Mouse (Mus musculus) thymus, postnatal 0 days (tissue): ENCODE results near the gene Bex1. TPM values are rescaled to one million over a fixed set of nuclear protein-coding genes. Genes with fewer than 3 reads are reported as not detected.

Source experiments
- DNase-seq: peaks from one replicate; pipeline ENCODE4 v3.0.0-alpha.2; 2015; ENCODE audit warnings: low spot score
- microRNA-seq: library from miRNA; unstranded; fragments of <30 nt; microRNA quantifications from one replicate; pipeline ENCODE4, GENCODE M21; 2016; ENCODE audit warnings: borderline number of aligned reads
- polyA plus RNA-seq: library from polyadenylated mRNA; unstranded; fragments of >200 nt; fragmentation: Nextera tagmentation; extraction: Ambion mirVana; gene quantifications from 2 replicates; pipeline ENCODE4 v1.2.1, GENCODE M21; 2015

The Bex1 gene
- polyA plus RNA-seq, 1 experiment from 2014 or later = 13.8 TPM

DNA sequence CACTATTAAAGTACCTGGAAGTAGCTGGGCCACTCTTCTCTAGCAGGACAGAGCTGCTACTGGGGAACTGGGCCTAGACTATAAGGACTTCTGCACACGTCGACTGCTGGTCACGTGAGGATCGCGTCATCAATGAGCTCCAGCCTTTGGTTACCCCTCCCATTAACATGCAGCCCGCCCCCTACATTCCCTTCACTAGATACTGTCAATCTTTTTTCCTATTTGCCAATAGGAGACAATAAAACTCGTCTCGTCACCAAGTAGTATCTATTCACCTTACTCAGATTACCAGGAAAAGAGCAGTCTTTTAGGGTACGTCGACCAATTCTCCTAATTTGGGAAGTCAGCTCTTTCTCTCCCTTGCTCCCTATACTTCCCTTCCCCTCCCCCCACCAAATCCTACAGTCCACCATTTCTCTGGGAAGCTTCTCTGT, 43.2 kb downstream of the Bex1 start, which contains the start of gene Tceal8:
Gene Tceal8, minus strand, starts transcription at position 225 of the 434 bp plus-strand sequence.
- DNase-seq = peak; percentile 37

DNA sequence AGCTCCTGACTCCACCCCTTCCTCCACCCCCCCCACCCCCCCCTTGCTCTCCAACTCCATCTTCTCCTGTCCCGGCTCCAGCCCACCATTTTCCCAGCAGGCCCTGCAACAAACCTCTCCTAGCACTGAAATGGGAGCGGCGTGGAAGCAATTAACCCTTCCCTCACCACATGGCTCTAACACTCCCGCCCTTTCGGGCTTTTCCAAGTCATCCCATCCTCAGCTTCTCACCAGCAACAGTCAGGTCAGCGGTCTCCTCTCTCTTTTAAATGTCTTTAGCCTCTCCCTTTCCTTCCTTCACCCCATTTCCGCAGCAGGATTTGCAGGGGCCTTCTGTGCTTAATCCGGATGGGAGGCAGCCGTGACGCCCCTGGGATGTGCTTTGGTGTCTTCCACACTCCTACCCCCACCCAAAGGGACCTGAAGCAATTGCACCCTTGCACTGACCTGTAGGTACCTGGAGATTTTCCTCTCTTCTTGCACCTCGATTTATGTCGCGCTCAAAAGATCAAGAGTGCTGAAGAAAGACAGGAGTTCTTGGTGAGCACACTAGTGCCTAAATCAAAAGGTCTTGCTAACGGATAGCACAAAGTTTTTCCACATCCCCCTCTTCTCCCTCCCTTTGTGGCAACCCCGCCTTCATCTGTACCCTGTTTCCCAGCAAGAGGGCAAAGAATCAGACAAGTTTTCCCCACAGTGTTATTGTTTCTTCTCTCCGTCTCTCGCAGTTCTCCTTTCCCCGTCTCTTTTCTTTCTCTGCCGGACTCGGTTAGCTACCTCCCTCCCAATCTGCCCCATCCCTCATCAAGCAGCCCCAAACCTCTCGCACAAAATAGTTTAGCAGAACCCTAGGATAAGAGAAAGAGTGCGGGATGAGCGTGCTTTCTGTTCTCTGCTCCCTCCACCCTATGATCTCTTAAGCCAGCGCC, 43.9 kb downstream of the Bex1 start:
- no peak for DNase-seq

DNA sequence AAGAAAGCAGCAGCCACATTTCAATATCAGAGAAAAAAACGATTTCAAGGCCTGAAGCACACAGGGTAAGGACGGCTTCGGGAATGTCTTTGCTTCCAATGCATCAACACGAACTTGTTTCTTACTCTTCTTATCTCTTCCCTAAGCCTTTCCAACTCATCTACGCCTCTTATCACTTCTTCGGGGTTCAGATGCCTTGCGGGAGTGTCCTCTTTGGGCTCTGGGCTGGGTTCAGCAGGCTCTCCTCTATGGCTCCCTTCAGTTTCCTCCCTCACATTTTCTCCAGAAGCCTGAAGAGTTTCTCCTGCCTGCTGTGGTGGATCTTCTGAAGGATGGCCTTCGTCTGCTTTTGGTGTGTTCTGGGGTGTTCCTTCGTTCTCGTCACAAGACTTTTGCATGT, 44.7 kb downstream of the Bex1 start:
- DNase-seq = no peak

Small RNAs within 50 kb of the gene (microRNA-seq; reads per million reads assigned to microRNA genes)
- not detected for gene Mir6383

Other genes starting within 250 kb of the Bex1 start
- 16.2 and 18.6 TPM in 2 replicates for gene Arxes2, start 221.7 kb downstream of the Bex1 start, polyA plus RNA-seq
- gene Arxes1, start 182.1 kb downstream of the Bex1 start, polyA plus RNA-seq = 2.6 and 2.7 TPM in 2 replicates
- gene Bex2, start 147.3 kb downstream of the Bex1 start, polyA plus RNA-seq = 29.3 and 31.8 TPM in 2 replicates
- 0.05 TPM in 1 of 2 replicates, not detected in the other for gene Nxf3, start 130.3 kb downstream of the Bex1 start, polyA plus RNA-seq
- 3.5 and 3.6 TPM in 2 replicates for gene Bex4, start 76.5 kb downstream of the Bex1 start, polyA plus RNA-seq
- 43.7 and 45.0 TPM in 2 replicates for gene Tceal8, start 43.2 kb downstream of the Bex1 start, polyA plus RNA-seq
- gene Tceal5, start 11.6 kb downstream of the Bex1 start, polyA plus RNA-seq = 0.27 and 0.31 TPM in 2 replicates
- 0.23 and 0.78 TPM in 2 replicates for gene Tceal7, start 734 bp downstream of the Bex1 start, polyA plus RNA-seq
- 158 and 169 TPM in 2 replicates for gene Tceal9, start 29.6 kb upstream of the Bex1 start, polyA plus RNA-seq
- gene Bex3, start 54.7 kb upstream of the Bex1 start, polyA plus RNA-seq = 165 and 185 TPM in 2 replicates